Mouse (Mus musculus): Measurements from ENCODE around the gene Pkig. TPM values are rescaled to one million over a fixed set of nuclear protein-coding genes. Genes with fewer than 3 reads are reported as not detected.

Gene Pkig
- total and polyA plus RNA-seq, 3 experiments: 79.5 to 160 TPM; not detected in 1

- TF ChIP-seq HCFC1 (IDR thresholded peaks at IDR 0.05; ENCODE audit: low read depth, low read length) (no peak), NELFE (IDR thresholded peaks at IDR 0.05; ENCODE audit: low read depth, low read length) (no peak), ETS1 (IDR thresholded peaks at IDR 0.05; ENCODE audit: low read depth, low read length) (peak; percentile 44; the same call in 1 of the 2 replicates), SIN3A (IDR thresholded peaks at IDR 0.05; ENCODE audit: low read length) (no peak), MAX (IDR thresholded peaks at IDR 0.05; ENCODE audit: low read length) (peak; percentile 48), BHLHE40 (IDR thresholded peaks at IDR 0.05; ENCODE audit: borderline replicate concordance, low read depth, low read length) (no peak), GATA1 (IDR thresholded peaks at IDR 0.05; ENCODE audit: low read depth, low read length) (peak; percentile 82), MXI1 (IDR thresholded peaks at IDR 0.05; ENCODE audit: low read depth, low read length) (peak; percentile 57), MEF2A (IDR thresholded peaks at IDR 0.05; ENCODE audit: extremely low read depth, insufficient replicate concordance, low read depth, low read length, poor library complexity, severe bottlenecking) (no peak), MAZ (IDR thresholded peaks at IDR 0.05; ENCODE audit: low read depth, low read length) (no peak), JUND (IDR thresholded peaks at IDR 0.05; ENCODE audit: low read depth, low read length) (0 out of 2 replicates have a peak, but pooled peaks have one; percentile 66), CHD2 (IDR thresholded peaks at IDR 0.05; ENCODE audit: low read length) (no peak)
Measured at GRCm38 (mm10) chr2:163699078-163699780, 41.0 kb downstream of the Pkig start (continued).

- no peaks in the 10 kb centered on the region for H3K9me3 ChIP-seq (replicated peaks; ENCODE audit: insufficient read depth, low read length)
- no peak overlapping the region for H3K9ac ChIP-seq (ENCODE audit: control insufficient read depth, low read depth, low read length, poor library complexity, severe bottlenecking)
- no peak for TF ChIP-seq ETS1 (IDR thresholded peaks at IDR 0.05; ENCODE audit: low read depth, low read length)
- TF ChIP-seq NRF1 (IDR thresholded peaks at IDR 0.05; ENCODE audit: insufficient read depth, low read depth, low read length, poor library complexity, severe bottlenecking): no peak
- TF ChIP-seq ELF1 (IDR thresholded peaks at IDR 0.05; ENCODE audit: low read depth, low read length): no peak
- no peak for TF ChIP-seq MAFK (IDR thresholded peaks at IDR 0.05; ENCODE audit: borderline replicate concordance, low read depth, low read length)
- TF ChIP-seq UBTF (IDR thresholded peaks at IDR 0.05; ENCODE audit: borderline replicate concordance, insufficient read depth, low read depth, low read length): no peak
- no peak for TF ChIP-seq USF2 (IDR thresholded peaks at IDR 0.05; ENCODE audit: borderline replicate concordance in 1 of 2, insufficient read depth in 1 of 2, low read depth in 1 of 2, low read length in 2 of 2)
- TF ChIP-seq MYC (IDR thresholded peaks at IDR 0.05; ENCODE audit: low read depth, low read length): no peak
- TF ChIP-seq RAD21 (IDR thresholded peaks at IDR 0.05; ENCODE audit: low read depth, low read length): no peak
- TF ChIP-seq KAT2A (conservative IDR thresholded peaks at IDR 0.05; ENCODE audit: low read depth, low read length): no peak
- TF ChIP-seq TCF12 (IDR thresholded peaks at IDR 0.05; ENCODE audit: low read depth, low read length): no peak
- no peak for TF ChIP-seq POLR2A (IDR thresholded peaks at IDR 0.05; ENCODE audit: control insufficient read depth in 1 of 2, insufficient read depth in 1 of 2, low read depth in 1 of 2, low read length in 2 of 2, poor library complexity in 1 of 2)
- no peak for TF ChIP-seq NELFE (IDR thresholded peaks at IDR 0.05; ENCODE audit: low read depth, low read length)
- no peak for TF ChIP-seq JUND (IDR thresholded peaks at IDR 0.05; ENCODE audit: low read depth, low read length)
- no peak overlapping the region for H3K27ac ChIP-seq (ENCODE audit: control insufficient read depth, low read depth, low read length)
- H3K4me3 ChIP-seq (ENCODE audit: control insufficient read depth in 1 of 2, insufficient read depth in 1 of 2, low read depth in 2 of 2, low read length in 2 of 2): no peak overlapping the region
- H3K36me3 ChIP-seq (ENCODE audit: control insufficient read depth in 1 of 2, insufficient read depth in 2 of 2, low read length in 2 of 2): peaks cover 4 to 25% of the 10 kb centered on the region in 2 experiments; a peak in 2 of 4 replicates
- H3K79me2 ChIP-seq (ENCODE audit: control insufficient read depth, insufficient read depth, low read length, poor library complexity): peaks cover 8% of the 10 kb centered on the region
- H3K4me1 ChIP-seq (ENCODE audit: control insufficient read depth in 1 of 2, insufficient read depth in 2 of 2, low read length in 2 of 2): peaks cover 9 to 20% of the 10 kb centered on the region in 2 experiments
- DNase-seq (ENCODE audit: low read depth, low spot score): no peak
- no peaks in the 10 kb centered on the region for H3K27me3 ChIP-seq (ENCODE audit: control insufficient read depth in 1 of 2, insufficient read depth in 2 of 2, low read length in 2 of 2)
Measured at GRCm38 (mm10) chr2:163702431-163702830, 44.2 kb downstream of the Pkig start.
